Comparison of ENCODE assay signal across 9 mouse cellular contexts in genomic region chr4:136147436-136148135, GRCm38 (mm10). TPM values are rescaled to one million over a fixed set of nuclear protein-coding genes. Genes with fewer than 3 reads are reported as not detected.
DNase-seq lines count a peak whose midpoint lies in the region; ATAC-seq and TF ChIP-seq lines count a peak whose summit lies in the region.
"Had no signal": no experiment of that assay in that cellular context is flagged by ENCODE, and none has a peak within 500 bp of the region (broad histone marks: within the 10 kb centered on the region; RNA-seq: fewer than 3 reads in every experiment).

No protein-coding gene starts in this region.

- peaks cover 2 to 12% of the 10 kb centered on the region in 2 experiments; a peak in 3 of 4 replicates for H3K4me1 ChIP-seq in MEL (ENCODE audit: control insufficient read depth in 1 of 2, insufficient read depth in 2 of 2, low read length in 2 of 2)
- peaks cover 19% of the 10 kb centered on the region for H3K4me1 ChIP-seq in hindbrain, embryonic 11.5 days (replicated peaks; ENCODE audit: control insufficient read depth, insufficient read depth, low read length)
- peaks cover 38% of the 10 kb centered on the region for H3K4me1 ChIP-seq in megakaryocyte, embryonic 14.5 days

- peak overlapping the region; percentile 49; the same call in 1 of the 2 replicates for H3K9ac ChIP-seq in MEL (ENCODE audit: control insufficient read depth, low read depth, low read length, poor library complexity, severe bottlenecking)
- peak overlapping the region; percentile 52; the same call in 1 of the 2 replicates for H3K9ac ChIP-seq in hindbrain, embryonic 11.5 days (ENCODE audit: low read depth, low read length)

- peaks cover 0 to 8% of the 10 kb centered on the region in 2 experiments; a peak in 1 of 4 replicates for H3K36me3 ChIP-seq in MEL (ENCODE audit: control insufficient read depth in 1 of 2, insufficient read depth in 2 of 2, low read length in 2 of 2)
- no peaks in the 10 kb centered on the region for H3K36me3 ChIP-seq in hindbrain, embryonic 11.5 days (ENCODE audit: control insufficient read depth, insufficient read depth, low read length)
- no peaks in the 10 kb centered on the region for H3K36me3 ChIP-seq in megakaryocyte, embryonic 14.5 days (replicated peaks; ENCODE audit: low read length)

- TF ChIP-seq EP300 in MEL (IDR thresholded peaks at IDR 0.05; ENCODE audit: low read depth in 1 of 2, low read length in 2 of 2) = no peak

- TF ChIP-seq CTCF in MEL (IDR thresholded peaks at IDR 0.05 in 2 of 3, conservative IDR thresholded peaks at IDR 0.05 in 1 of 3; ENCODE audit: control insufficient read depth in 1 of 3, insufficient read depth in 1 of 3, low read depth in 2 of 3, low read length in 3 of 3, poor library complexity in 1 of 3, severe bottlenecking in 1 of 3) = no peak

- no peaks in the 10 kb centered on the region for H3K79me2 ChIP-seq in MEL (ENCODE audit: control insufficient read depth, insufficient read depth, low read length, poor library complexity)

- H3K27ac ChIP-seq in MEL (ENCODE audit: control insufficient read depth, low read depth, low read length) = no peak overlapping the region
- H3K27ac ChIP-seq in hindbrain, embryonic 11.5 days (ENCODE audit: low read depth, low read length) = peak overlapping the region; percentile 68
- H3K27ac ChIP-seq: macrophage had no signal

- ATAC-seq in hindbrain, embryonic 11.5 days (ENCODE audit: low FRiP score) = peak; percentile 72

- 2% methylated on average over 37 of the region's 48 CpGs for WGBS in hindbrain, embryonic 11.5 days

- TF ChIP-seq RAD21 in MEL (IDR thresholded peaks at IDR 0.05; ENCODE audit: low read depth, low read length) = no peak

- no peaks in the 10 kb centered on the region for H3K9me3 ChIP-seq in MEL (replicated peaks; ENCODE audit: insufficient read depth, low read length)
- no peaks in the 10 kb centered on the region for H3K9me3 ChIP-seq in hindbrain, embryonic 11.5 days (ENCODE audit: control insufficient read depth, low read length)
- H3K9me3 ChIP-seq in megakaryocyte, embryonic 14.5 days = peaks cover 9% of the 10 kb centered on the region; the same call in 1 of the 2 replicates

- peak; percentile 65 for DNase-seq in MEL (ENCODE audit: low read depth, low spot score)
- peak; percentile 40 for DNase-seq in cerebellum, adult 8-10 months
- DNase-seq in forelimb bud, embryonic 11.5 days (ENCODE audit: low read depth, low spot score) = peak; percentile 90
- DNase-seq in hindbrain, embryonic 11.5 days (ENCODE audit: low spot score) = peak; percentile 92
- DNase-seq in layer of hippocampus, postnatal 36 days = peak; percentile 62 to 67
- DNase-seq in right cerebral cortex, postnatal 14 days = peak; percentile 64
- DNase-seq in urinary bladder, postnatal 25 days (ENCODE audit: low spot score) = peak; percentile 78

- peak overlapping the region; percentile 39 to 45; a peak in 3 of 4 replicates for H3K4me3 ChIP-seq in MEL (ENCODE audit: control insufficient read depth in 1 of 2, insufficient read depth in 1 of 2, low read depth in 2 of 2, low read length in 2 of 2)
- H3K4me3 ChIP-seq in hindbrain, embryonic 11.5 days (ENCODE audit: low read depth, low read length) = peak overlapping the region; percentile 33
- H3K4me3 ChIP-seq in megakaryocyte, embryonic 14.5 days (replicated peaks) = peak overlapping the region; percentile 88

- H3K27me3 ChIP-seq in MEL (ENCODE audit: control insufficient read depth in 1 of 2, insufficient read depth in 2 of 2, low read length in 2 of 2) = peaks cover 6 to 7% of the 10 kb centered on the region in 2 experiments
- no peaks in the 10 kb centered on the region; the same call in 1 of the 2 replicates for H3K27me3 ChIP-seq in hindbrain, embryonic 11.5 days (ENCODE audit: control insufficient read depth, insufficient read depth, low read length)
- peaks cover 88% of the 10 kb centered on the region for H3K27me3 ChIP-seq in megakaryocyte, embryonic 14.5 days (replicated peaks)

- peak overlapping the region; percentile 72 for H3K4me2 ChIP-seq in hindbrain, embryonic 11.5 days (replicated peaks; ENCODE audit: low read depth, low read length)

- TF ChIP-seq POLR2A in MEL (IDR thresholded peaks at IDR 0.05; ENCODE audit: control insufficient read depth in 1 of 2, insufficient read depth in 1 of 2, low read depth in 1 of 2, low read length in 2 of 2, poor library complexity in 1 of 2) = no peak

TF ChIP-seq in MEL, 35 proteins besides CTCF, POLR2A, EP300 and RAD21:
- TF ChIP-seq GATA1 (IDR thresholded peaks at IDR 0.05; ENCODE audit: low read depth, low read length) = no peak
- TF ChIP-seq ELF1 (IDR thresholded peaks at IDR 0.05; ENCODE audit: low read depth, low read length) = no peak
- peak; percentile 38; the same call in 1 of the 2 replicates for TF ChIP-seq SIN3A (IDR thresholded peaks at IDR 0.05; ENCODE audit: low read length)
- TF ChIP-seq USF1 (IDR thresholded peaks at IDR 0.05; ENCODE audit: low read depth, low read length) = peak; percentile 89
- no peak for TF ChIP-seq ETS1 (IDR thresholded peaks at IDR 0.05; ENCODE audit: low read depth, low read length)
- peak; percentile 67; the same call in 1 of the 2 replicates for TF ChIP-seq MAX (IDR thresholded peaks at IDR 0.05; ENCODE audit: low read length)
- no peak for TF ChIP-seq MYB (IDR thresholded peaks at IDR 0.05; ENCODE audit: low read depth, low read length)
- peak in 1 of 2 experiments; percentile 47; a peak in 1 of 4 replicates for TF ChIP-seq USF2 (IDR thresholded peaks at IDR 0.05; ENCODE audit: borderline replicate concordance in 1 of 2, insufficient read depth in 1 of 2, low read depth in 1 of 2, low read length in 2 of 2)
- no peak for TF ChIP-seq MAFK (IDR thresholded peaks at IDR 0.05; ENCODE audit: borderline replicate concordance, low read depth, low read length)
- TF ChIP-seq MAZ (IDR thresholded peaks at IDR 0.05; ENCODE audit: low read depth, low read length) = peak; percentile 33; the same call in 1 of the 2 replicates
- TF ChIP-seq TCF12 (IDR thresholded peaks at IDR 0.05; ENCODE audit: low read depth, low read length) = 0 out of 2 replicates have a peak, but pooled peaks have one; percentile 12
- TF ChIP-seq MXI1 (IDR thresholded peaks at IDR 0.05; ENCODE audit: low read depth, low read length) = peak; percentile 92
- TF ChIP-seq NRF1 (IDR thresholded peaks at IDR 0.05; ENCODE audit: insufficient read depth, low read depth, low read length, poor library complexity, severe bottlenecking) = no peak

RNA-seq across cellular contexts. Expression of gene Id3, which starts 4.3 kb away (rescaled TPM):
- total RNA-seq in MEL (2012; rRNA removed) = 0.16 and 0.27 TPM in 2 replicates
- under 1 TPM in 1 of 2 experiments, not detected in 1; 0.17 TPM for polyA plus RNA-seq in MEL (2012; ENCODE audit: insufficient read depth in 1 of 2, insufficient read length in 2 of 2, low read depth in 1 of 2, low replicate concordance in 2 of 2, missing spikeins in 1 of 2)
- polyA plus RNA-seq in hindbrain, embryonic 11.5 days (2014; fragmentation: Nextera tagmentation; extraction: Ambion mirVana) = 453 and 482 TPM in 2 replicates
- 10 to 100 TPM; 35.4 to 42.4 TPM for total RNA-seq in layer of hippocampus, postnatal 36 days (2021)
- 13.8 TPM in 1 of 2 replicates, not detected in the other for polyA plus RNA-seq in megakaryocyte, embryonic 14.5 days (2012; ENCODE audit: insufficient read depth, low replicate concordance)

RNA-seq across cellular contexts. Expression of gene E2f2, which starts 24.6 kb away (rescaled TPM):
- total RNA-seq in MEL (2012; rRNA removed) = 11.2 and 12.3 TPM in 2 replicates
- polyA plus RNA-seq in MEL (2012; ENCODE audit: insufficient read depth in 1 of 2, insufficient read length in 2 of 2, low read depth in 1 of 2, low replicate concordance in 2 of 2, missing spikeins in 1 of 2) = 10 to 100 TPM in 1 of 2 experiments, not detected in 1; 25.4 TPM
- 5.5 and 6.2 TPM in 2 replicates for polyA plus RNA-seq in hindbrain, embryonic 11.5 days (2014; fragmentation: Nextera tagmentation; extraction: Ambion mirVana)
- under 1 TPM; 0.63 to 0.72 TPM for total RNA-seq in layer of hippocampus, postnatal 36 days (2021)
- polyA plus RNA-seq in megakaryocyte, embryonic 14.5 days (2012; ENCODE audit: insufficient read depth, low replicate concordance) = 10.5 and 25.7 TPM in 2 replicates

RNA-seq across cellular contexts. Expression of gene Asap3, which starts 58.6 kb away (rescaled TPM):
- total RNA-seq in MEL (2012; rRNA removed) = 0.03 and 0.04 TPM in 2 replicates
- polyA plus RNA-seq in MEL (2012; ENCODE audit: insufficient read depth in 1 of 2, insufficient read length in 2 of 2, low read depth in 1 of 2, low replicate concordance in 2 of 2, missing spikeins in 1 of 2) = under 1 TPM in 1 of 2 experiments, not detected in 1; 0.33 TPM
- polyA plus RNA-seq in hindbrain, embryonic 11.5 days (2014; fragmentation: Nextera tagmentation; extraction: Ambion mirVana) = 2.5 and 3.3 TPM in 2 replicates
- 1 to 10 TPM; 3.1 to 3.2 TPM for total RNA-seq in layer of hippocampus, postnatal 36 days (2021)
- polyA plus RNA-seq in megakaryocyte, embryonic 14.5 days (2012; ENCODE audit: insufficient read depth, low replicate concordance) = not detected in 2 replicates

Comparison
In these comparisons a context has a peak if more than half of its experiments do, and no peak if none do; other contexts are left out.
1. DNase-seq: peak in every context shown above with its lines; median percentile 92 in hindbrain, embryonic 11.5 days; 90 in forelimb bud, embryonic 11.5 days; 78 in urinary bladder, postnatal 25 days; 65 in MEL; 64 in layer of hippocampus, postnatal 36 days; 64 in right cerebral cortex, postnatal 14 days; 40 in cerebellum, adult 8-10 months.
2. H3K4me3 ChIP-seq: peak in every context shown above with its lines; median percentile 88 in megakaryocyte, embryonic 14.5 days; 42 in MEL; 33 in hindbrain, embryonic 11.5 days.
3. RNA of gene Id3, which starts 4.3 kb away (polyA plus RNA-seq): 453 to 482 TPM in hindbrain, embryonic 11.5 days; 13.8 TPM in megakaryocyte, embryonic 14.5 days and 0.17 TPM in MEL; every median in the first group is over 10 times any median in the second.